Mouse (Mus musculus): ENCODE measurements around the gene Ampd3. TPM values are rescaled to one million over a fixed set of nuclear protein-coding genes. Genes with fewer than 3 reads are reported as not detected.
A peak's percentile ranks its signal among the peaks of the same experiment; 100 is the strongest.

The Ampd3 gene
- polyA plus RNA-seq, 1 experiment from 2014 or later: 10.2 TPM

DNA sequence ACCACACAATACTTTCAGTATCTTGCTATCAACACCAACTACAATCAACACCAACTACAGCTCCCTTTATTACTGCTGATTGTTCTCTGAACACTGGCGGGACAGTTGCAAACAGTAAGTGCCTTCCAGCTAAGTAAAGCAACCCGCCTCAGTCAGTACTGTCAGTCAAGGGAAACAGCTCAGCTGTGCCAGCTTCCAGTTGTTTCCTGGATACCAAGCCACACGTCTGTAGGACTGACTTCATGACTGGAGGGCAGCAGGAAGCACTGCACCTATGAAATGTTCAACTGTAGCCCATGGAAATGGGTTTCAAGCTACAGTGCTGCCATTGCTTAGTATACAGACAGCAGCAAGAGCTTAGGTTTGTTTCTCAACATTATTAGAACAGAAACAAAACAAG is 66.5 kb downstream of the Ampd3 start:
- no peaks in the 10 kb centered on the region for H3K9me3 ChIP-seq (replicated peaks; ENCODE audit: control insufficient read depth, low read length)
- no peaks in the 10 kb centered on the region for H3K27me3 ChIP-seq (ENCODE audit: control insufficient read depth, insufficient read depth, low read length)
- no peak overlapping the region for H3K4me2 ChIP-seq (ENCODE audit: low read depth, low read length)
- peaks cover 8% of the 10 kb centered on the region for H3K4me1 ChIP-seq (ENCODE audit: control insufficient read depth, insufficient read depth, low read length)
- no peak overlapping the region for H3K27ac ChIP-seq (ENCODE audit: low read length)
- H3K4me3 ChIP-seq (ENCODE audit: low read length): no peak overlapping the region
- ATAC-seq (replicated peaks; ENCODE audit: extremely low read depth, insufficient read depth, low FRiP score): no peak
- 47% methylated on average over 3 of the region's 3 CpGs for WGBS
- H3K36me3 ChIP-seq (ENCODE audit: control insufficient read depth, insufficient read depth): peaks cover 12% of the 10 kb centered on the region
- no peak overlapping the region for H3K9ac ChIP-seq (ENCODE audit: low read length)

DNA sequence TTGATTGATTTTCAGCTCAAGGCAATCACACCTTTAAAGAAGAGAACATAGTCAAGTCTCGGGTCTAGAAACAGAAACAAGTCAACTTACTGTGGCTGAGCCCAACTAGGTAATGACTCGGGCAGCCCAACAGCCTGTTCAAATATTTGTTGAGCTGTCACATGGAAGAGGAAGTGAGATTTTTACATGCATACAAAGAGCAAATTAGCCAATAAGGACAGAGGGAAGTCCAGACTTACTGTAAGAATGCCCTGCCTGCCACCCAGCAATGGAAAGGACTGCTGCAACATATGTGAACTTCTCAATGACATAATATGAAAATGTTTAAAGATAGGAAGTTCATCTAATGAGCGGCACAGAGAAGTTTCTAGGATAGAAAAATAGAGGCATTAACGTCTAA is 72.3 kb downstream of the Ampd3 start:
- H3K4me3 ChIP-seq (ENCODE audit: low read length): no peak overlapping the region
- no peaks in the 10 kb centered on the region for H3K9me3 ChIP-seq (replicated peaks; ENCODE audit: control insufficient read depth, low read length)
- no peak overlapping the region for H3K27ac ChIP-seq (ENCODE audit: low read length)
- H3K4me1 ChIP-seq (ENCODE audit: control insufficient read depth, insufficient read depth, low read length): 0 out of 2 replicates have a peak, but pooled peaks cover 3% of the 10 kb centered on the region
- WGBS: 67% methylated on average over 4 of the region's 4 CpGs
- ATAC-seq (replicated peaks; ENCODE audit: extremely low read depth, insufficient read depth, low FRiP score): no peak
- H3K9ac ChIP-seq (ENCODE audit: low read length): no peak overlapping the region
- H3K27me3 ChIP-seq (ENCODE audit: control insufficient read depth, insufficient read depth, low read length): no peaks in the 10 kb centered on the region
- no peak overlapping the region for H3K4me2 ChIP-seq (ENCODE audit: low read depth, low read length)
- H3K36me3 ChIP-seq (ENCODE audit: control insufficient read depth, insufficient read depth): no peaks in the 10 kb centered on the region

DNA sequence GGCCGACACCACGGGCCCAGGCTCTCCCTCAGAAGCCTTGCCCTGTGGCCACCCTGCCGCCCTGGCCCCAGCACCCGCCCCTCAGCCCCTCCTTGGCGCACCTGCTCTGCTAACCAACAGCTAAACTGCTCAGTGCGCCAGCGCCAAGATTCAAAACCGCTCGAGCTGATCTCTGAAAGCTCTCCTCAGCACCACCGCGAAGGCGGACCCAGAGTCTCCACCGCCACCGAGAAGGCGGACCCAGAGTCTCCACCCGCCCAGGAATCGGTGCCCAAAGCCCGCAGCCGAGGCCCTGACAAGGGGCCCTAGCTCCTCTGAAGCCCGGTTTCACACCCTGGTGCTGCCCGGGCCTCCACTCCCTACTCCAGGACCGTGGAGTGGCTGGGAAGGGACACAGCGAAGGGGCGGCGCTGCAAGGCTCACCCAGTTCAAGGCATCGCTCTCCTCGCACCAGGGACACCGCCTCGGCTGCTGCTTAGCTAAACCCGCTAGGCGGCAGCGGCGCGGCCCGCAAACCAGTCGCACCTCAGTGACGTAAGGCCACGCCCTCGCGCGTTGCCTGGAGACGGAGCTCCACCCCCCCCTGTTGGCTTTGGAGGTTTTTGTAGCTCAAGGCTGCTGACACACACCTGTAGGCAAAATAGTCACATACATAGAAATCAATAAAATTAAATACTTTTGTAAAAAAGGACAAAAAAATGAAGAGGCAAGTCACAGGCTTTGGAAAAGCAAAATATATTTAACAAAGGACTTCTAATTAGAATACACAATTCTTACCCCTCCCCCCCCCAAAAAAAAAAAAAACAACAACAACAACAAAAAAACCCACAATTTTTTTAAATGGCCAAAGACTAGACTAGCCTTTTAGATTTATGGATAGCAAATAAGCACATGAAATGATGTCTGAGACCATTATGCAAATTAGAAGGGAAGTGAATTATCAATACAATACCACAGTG is 76.2 kb downstream of the Ampd3 start, which contains the start of gene Rnf141:
Rnf141 (minus strand) TSS at position 542 of the 959 bp plus-strand sequence.
- peak within 1 kb of the TSS; percentile 97 for H3K9ac ChIP-seq (ENCODE audit: low read length)
- peak; percentile 92 for ATAC-seq (replicated peaks; ENCODE audit: extremely low read depth, insufficient read depth, low FRiP score)
- 0 out of 2 replicates have a peak, but pooled peaks cover 3% of the 10 kb centered on the region for H3K4me1 ChIP-seq (ENCODE audit: control insufficient read depth, insufficient read depth, low read length)
- H3K4me2 ChIP-seq (ENCODE audit: low read depth, low read length): peak within 1 kb of the TSS; percentile 84
- under 1% methylated on average over 42 of the region's 42 CpGs for WGBS
- H3K9me3 ChIP-seq (replicated peaks; ENCODE audit: control insufficient read depth, low read length): no peaks in the 10 kb centered on the region
- no peaks in the 10 kb centered on the region for H3K27me3 ChIP-seq (ENCODE audit: control insufficient read depth, insufficient read depth, low read length)
- H3K4me3 ChIP-seq (ENCODE audit: low read length): peak within 1 kb of the TSS; percentile 96
- no peaks in the 10 kb centered on the region for H3K36me3 ChIP-seq (ENCODE audit: control insufficient read depth, insufficient read depth)
- H3K27ac ChIP-seq (ENCODE audit: low read length): peak within 1 kb of the TSS; percentile 97

DNA sequence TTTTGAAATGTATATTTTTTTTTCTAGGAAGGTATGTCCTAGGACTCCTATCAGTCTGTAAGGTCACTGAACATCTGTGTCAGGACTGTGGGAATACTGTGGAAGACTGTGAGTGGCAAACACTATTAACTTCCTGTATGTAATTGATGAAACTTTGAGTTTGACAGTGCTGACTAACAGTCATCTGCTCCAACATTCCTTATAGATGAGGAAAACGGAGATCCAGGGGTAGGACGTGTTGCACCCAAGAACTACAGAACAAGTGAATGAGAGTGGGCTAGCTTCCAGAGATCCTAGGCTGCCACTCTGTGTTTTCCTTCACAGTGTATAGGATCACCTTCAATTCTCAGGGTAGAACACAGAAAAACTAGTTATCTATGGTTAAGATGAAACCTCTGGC is 79.3 kb downstream of the Ampd3 start:
- 51% methylated on average over 2 of the region's 2 CpGs for WGBS
- Histone ChIP-seq H3K27me3 (ENCODE audit: control insufficient read depth, insufficient read depth, low read length) (no peaks in the 10 kb centered on the region), H3K4me2 (ENCODE audit: low read depth, low read length) (no peak overlapping the region), H3K4me3 (ENCODE audit: low read length) (no peak overlapping the region), H3K36me3 (ENCODE audit: control insufficient read depth, insufficient read depth) (no peaks in the 10 kb centered on the region), H3K27ac (ENCODE audit: low read length) (no peak overlapping the region), H3K9ac (ENCODE audit: low read length) (no peak overlapping the region), H3K9me3 (replicated peaks; ENCODE audit: control insufficient read depth, low read length) (no peaks in the 10 kb centered on the region), H3K4me1 (ENCODE audit: control insufficient read depth, insufficient read depth, low read length) (0 out of 2 replicates have a peak, but pooled peaks cover 3% of the 10 kb centered on the region)
- ATAC-seq (replicated peaks; ENCODE audit: extremely low read depth, insufficient read depth, low FRiP score): no peak

DNA sequence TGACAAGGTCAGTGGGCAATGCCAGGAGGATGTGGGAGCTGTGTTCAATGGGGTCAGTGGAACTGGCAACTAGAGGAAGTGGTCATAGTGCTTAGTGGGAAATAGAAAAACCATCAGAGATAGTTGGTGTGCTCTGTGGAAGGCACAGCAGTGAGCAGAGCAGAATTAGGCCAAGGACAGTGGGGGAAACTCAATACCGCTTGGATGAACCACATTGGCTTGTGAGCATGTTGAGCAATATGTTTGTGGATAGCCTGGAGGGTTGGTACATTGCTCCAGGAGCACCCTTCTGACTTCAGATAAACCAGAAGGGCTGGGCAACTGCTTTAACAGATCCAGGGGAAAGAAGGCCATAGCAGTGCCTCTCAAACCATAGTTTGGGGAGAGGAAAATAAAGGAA is 80.4 kb downstream of the Ampd3 start:
- no peaks in the 10 kb centered on the region for H3K27me3 ChIP-seq (ENCODE audit: control insufficient read depth, insufficient read depth, low read length)
- ATAC-seq (replicated peaks; ENCODE audit: extremely low read depth, insufficient read depth, low FRiP score): no peak

DNA sequence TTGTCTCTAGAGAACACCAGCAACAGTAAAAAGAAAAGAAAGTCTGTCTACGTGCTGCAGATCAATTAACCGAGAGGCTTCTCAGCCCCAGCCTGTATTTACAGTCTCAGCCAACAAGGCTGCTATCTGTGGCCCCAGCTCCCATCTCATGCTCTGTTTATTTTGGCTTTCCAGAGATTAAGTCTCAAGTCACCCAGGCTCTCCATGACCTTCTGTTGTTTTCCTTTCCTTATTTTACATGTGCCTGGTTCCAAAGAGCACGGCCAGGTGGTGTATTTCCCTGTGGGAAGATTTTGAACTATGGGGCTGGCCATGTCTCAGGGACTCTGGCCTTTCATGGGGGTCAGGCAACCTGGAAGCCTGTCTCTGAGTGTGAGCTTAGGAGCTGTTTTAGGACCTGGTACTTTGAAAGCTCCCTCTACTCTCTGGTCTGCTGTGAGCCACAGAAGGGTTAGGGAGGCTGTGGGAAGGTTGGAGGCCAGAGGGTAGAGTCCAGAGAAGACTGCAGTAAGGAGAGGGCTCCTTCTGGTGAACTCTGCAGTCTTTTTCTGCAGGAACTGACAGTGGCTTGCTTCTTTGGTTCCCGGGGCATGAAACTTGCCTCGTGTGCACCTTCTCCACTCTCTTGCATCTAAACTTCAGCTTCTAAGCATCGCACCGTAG is 83.7 kb downstream of the Ampd3 start:
- H3K27ac ChIP-seq (ENCODE audit: low read length): no peak overlapping the region
- H3K4me1 ChIP-seq (ENCODE audit: control insufficient read depth, insufficient read depth, low read length): no peaks in the 10 kb centered on the region
- no peaks in the 10 kb centered on the region for H3K36me3 ChIP-seq (ENCODE audit: control insufficient read depth, insufficient read depth)
- no peak overlapping the region for H3K4me2 ChIP-seq (ENCODE audit: low read depth, low read length)
- no peak for ATAC-seq (replicated peaks; ENCODE audit: extremely low read depth, insufficient read depth, low FRiP score)
- H3K9ac ChIP-seq (ENCODE audit: low read length): no peak overlapping the region
- H3K27me3 ChIP-seq (ENCODE audit: control insufficient read depth, insufficient read depth, low read length): no peaks in the 10 kb centered on the region
- no peaks in the 10 kb centered on the region for H3K9me3 ChIP-seq (replicated peaks; ENCODE audit: control insufficient read depth, low read length)
- 53% methylated on average over 7 of the region's 7 CpGs for WGBS
- no peak overlapping the region for H3K4me3 ChIP-seq (ENCODE audit: low read length)

More for the DNA sequence above, 80.4 kb downstream of the Ampd3 start:
- 82% methylated on average over 1 of the region's 1 CpGs for WGBS
- Histone ChIP-seq H3K4me3 (ENCODE audit: low read length) (no peak overlapping the region), H3K27ac (ENCODE audit: low read length) (no peak overlapping the region), H3K4me2 (ENCODE audit: low read depth, low read length) (no peak overlapping the region), H3K9me3 (replicated peaks; ENCODE audit: control insufficient read depth, low read length) (no peaks in the 10 kb centered on the region), H3K4me1 (ENCODE audit: control insufficient read depth, insufficient read depth, low read length) (0 out of 2 replicates have a peak, but pooled peaks cover 1% of the 10 kb centered on the region), H3K36me3 (ENCODE audit: control insufficient read depth, insufficient read depth) (no peaks in the 10 kb centered on the region), H3K9ac (ENCODE audit: low read length) (no peak overlapping the region)

DNA sequence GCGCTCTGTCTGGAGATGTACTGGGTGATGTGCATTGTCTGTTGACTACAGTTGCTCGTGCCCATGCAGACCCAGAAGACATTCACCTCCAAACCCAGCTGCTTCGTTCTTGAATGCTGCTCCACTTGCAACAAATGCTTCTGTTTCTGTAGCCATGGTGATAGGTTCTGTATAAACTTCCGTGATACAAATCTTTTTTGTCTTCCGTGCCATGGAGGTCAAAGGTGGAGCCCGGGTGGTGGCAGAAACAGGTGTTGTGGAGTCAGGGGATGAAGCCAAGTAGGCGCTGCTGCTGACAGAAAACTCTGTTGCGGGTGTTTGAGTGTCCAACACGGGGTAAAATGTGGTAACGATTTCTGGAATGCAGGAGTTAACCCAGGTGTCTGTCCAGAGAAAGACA is 85.6 kb downstream of the Ampd3 start:
- Histone ChIP-seq H3K9ac (ENCODE audit: low read length) (no peak overlapping the region), H3K4me3 (ENCODE audit: low read length) (no peak overlapping the region), H3K9me3 (replicated peaks; ENCODE audit: control insufficient read depth, low read length) (no peaks in the 10 kb centered on the region), H3K4me1 (ENCODE audit: control insufficient read depth, insufficient read depth, low read length) (no peaks in the 10 kb centered on the region), H3K27me3 (ENCODE audit: control insufficient read depth, insufficient read depth, low read length) (no peaks in the 10 kb centered on the region), H3K36me3 (ENCODE audit: control insufficient read depth, insufficient read depth) (no peaks in the 10 kb centered on the region), H3K4me2 (ENCODE audit: low read depth, low read length) (no peak overlapping the region), H3K27ac (ENCODE audit: low read length) (no peak overlapping the region)
- ATAC-seq (replicated peaks; ENCODE audit: extremely low read depth, insufficient read depth, low FRiP score): no peak
- WGBS: 68% methylated on average over 10 of the region's 10 CpGs

DNA sequence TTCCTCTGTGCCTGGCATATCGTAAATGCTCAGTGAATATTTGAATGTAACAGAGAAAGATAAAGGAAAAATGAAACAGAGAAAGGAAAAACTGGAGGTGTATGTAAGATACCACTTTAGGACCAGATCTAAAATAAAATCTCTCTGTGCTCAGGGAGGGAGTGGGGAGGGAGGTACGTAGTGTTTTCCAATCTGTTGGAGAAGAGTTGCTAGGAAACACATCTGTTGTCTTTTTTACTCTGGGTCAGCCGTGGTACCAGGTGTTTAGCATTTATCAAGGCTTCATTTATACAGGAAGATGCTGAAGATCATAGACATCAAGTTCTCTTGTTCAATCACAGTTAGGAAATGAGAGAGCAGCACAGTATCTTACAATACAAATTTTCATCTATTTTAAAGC is 86.5 kb downstream of the Ampd3 start:
- ATAC-seq (replicated peaks; ENCODE audit: extremely low read depth, insufficient read depth, low FRiP score): no peak
- Histone ChIP-seq H3K4me2 (ENCODE audit: low read depth, low read length) (no peak overlapping the region), H3K9me3 (replicated peaks; ENCODE audit: control insufficient read depth, low read length) (no peaks in the 10 kb centered on the region), H3K4me3 (ENCODE audit: low read length) (no peak overlapping the region), H3K9ac (ENCODE audit: low read length) (no peak overlapping the region), H3K36me3 (ENCODE audit: control insufficient read depth, insufficient read depth) (no peaks in the 10 kb centered on the region), H3K4me1 (ENCODE audit: control insufficient read depth, insufficient read depth, low read length) (no peaks in the 10 kb centered on the region), H3K27me3 (ENCODE audit: control insufficient read depth, insufficient read depth, low read length) (no peaks in the 10 kb centered on the region), H3K27ac (ENCODE audit: low read length) (no peak overlapping the region)
- WGBS: 63% methylated on average over 3 of the region's 3 CpGs
